21 mouse cellular contexts compared by ENCODE assay signal in the genomic region with DNA sequence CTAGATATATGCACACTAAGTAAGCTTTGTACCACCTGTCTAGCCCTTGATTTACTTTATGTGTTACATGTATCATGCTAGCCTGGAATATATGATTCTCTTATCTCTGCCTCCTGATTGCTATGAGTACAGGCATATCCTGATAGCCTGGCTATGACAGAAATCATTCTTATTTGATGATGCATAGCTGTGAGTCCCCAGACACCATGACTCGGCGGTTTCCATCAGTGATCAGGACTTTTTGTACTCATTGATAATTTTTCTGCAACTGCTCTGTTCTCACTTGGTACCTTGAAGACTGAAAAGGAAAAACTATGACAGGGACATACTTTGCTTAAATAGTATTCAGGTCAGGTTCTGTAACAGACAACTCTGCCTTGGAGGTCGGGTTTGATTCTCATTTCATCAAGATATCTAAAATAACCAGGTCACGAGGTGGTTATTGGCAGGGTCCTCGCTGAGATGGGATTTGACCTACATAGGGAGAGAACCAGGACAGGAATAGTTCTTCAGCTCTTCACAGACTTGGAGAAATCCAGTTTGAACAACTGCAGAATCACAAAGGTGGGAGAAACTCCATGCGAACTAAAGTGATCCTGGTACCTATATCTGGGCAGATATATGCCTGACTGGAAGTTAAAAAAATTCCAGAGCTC.
DNase-seq lines count a peak whose midpoint lies in the region; ATAC-seq and TF ChIP-seq lines count a peak whose summit lies in the region.
"Had no signal": no experiment of that assay in that cellular context is flagged by ENCODE, and none has a peak within 500 bp of the region (broad histone marks: within the 10 kb centered on the region; RNA-seq: fewer than 3 reads in every experiment).

No protein-coding gene starts in this region.

- H3K36me3 ChIP-seq in C2C12 (ENCODE audit: control insufficient read depth, insufficient read depth), result peaks cover 40% of the 10 kb centered on the region
- H3K36me3 ChIP-seq in forebrain, embryonic 13.5 days (ENCODE audit: poor library complexity, severe bottlenecking), result peaks cover 5% of the 10 kb centered on the region
- H3K36me3 ChIP-seq: heart, embryonic 15.5 days; intestine, embryonic 15.5 days had no signal

- H3K27ac ChIP-seq in forebrain, embryonic 13.5 days, result no peak overlapping the region
- H3K27ac ChIP-seq: embryonic facial prominence, embryonic 13.5 days; heart, adult 2 months; heart, embryonic 15.5 days; hindbrain, embryonic 10.5 days; hindbrain, embryonic 14.5 days; intestine, embryonic 15.5 days had no signal

- H3K9ac ChIP-seq in forebrain, embryonic 13.5 days, result no peak overlapping the region
- H3K9ac ChIP-seq: embryonic facial prominence, embryonic 13.5 days; heart, embryonic 15.5 days; hindbrain, embryonic 14.5 days; intestine, embryonic 15.5 days had no signal

- H3K9me3 ChIP-seq in forebrain, embryonic 13.5 days (replicated peaks), result no peaks in the 10 kb centered on the region
- H3K9me3 ChIP-seq: embryonic facial prominence, embryonic 13.5 days; heart, embryonic 15.5 days; hindbrain, embryonic 10.5 days; intestine, embryonic 15.5 days had no signal

- no peaks in the 10 kb centered on the region for H3K27me3 ChIP-seq in C2C12 (ENCODE audit: control insufficient read depth, insufficient read depth, insufficient read length)
- H3K27me3 ChIP-seq in forebrain, embryonic 13.5 days, result no peaks in the 10 kb centered on the region
- H3K27me3 ChIP-seq: embryonic facial prominence, embryonic 13.5 days; heart, embryonic 15.5 days; intestine, embryonic 15.5 days had no signal

- DNase-seq in gastrocnemius, adult 8-10 months (ENCODE audit: low spot score in 2 of 2), result peak; percentile 48 to 51
- DNase-seq in gastrocnemius, postnatal 10 days, result no peak
- peak; percentile 52 for DNase-seq in Muller cell, postnatal 12 days (ENCODE audit: inconsistent ontology term)
- DNase-seq: adrenal gland, adult 8-10 months; B cell, adult 2 months; cerebellum, adult 11 months; cerebellum, adult 8-10 months; cerebellum, postnatal 36 days; gastrocnemius, postnatal 36 days; heart, adult 2 months; kidney, adult 18-20 months had no signal

- H3K4me3 ChIP-seq in C2C12 (ENCODE audit: insufficient read depth, poor library complexity, severe bottlenecking), result no peak overlapping the region
- no peak overlapping the region for H3K4me3 ChIP-seq in forebrain, embryonic 13.5 days
- H3K4me3 ChIP-seq: embryonic facial prominence, embryonic 13.5 days; heart, adult 2 months; heart, embryonic 15.5 days; hindbrain, embryonic 10.5 days; intestine, embryonic 15.5 days had no signal

- no peak for ATAC-seq in activated CD4-positive, CD25-positive, alpha-beta regulatory T cell, adult 4 months
- no peak for ATAC-seq in forebrain, embryonic 13.5 days
- ATAC-seq: forebrain, embryonic 14.5 days; intestine, embryonic 15.5 days had no signal

- TF ChIP-seq CTCF in C2C12 (IDR thresholded peaks at IDR 0.05; ENCODE audit: control insufficient read depth, insufficient read depth, insufficient read length), result no peak

- no peak overlapping the region for H3K4me2 ChIP-seq in forebrain, embryonic 13.5 days
- H3K4me2 ChIP-seq: embryonic facial prominence, embryonic 13.5 days; heart, embryonic 11.5 days; heart, embryonic 15.5 days; hindbrain, embryonic 14.5 days; intestine, embryonic 15.5 days had no signal

- peaks cover 6% of the 10 kb centered on the region; the same call in 1 of the 2 replicates for H3K4me1 ChIP-seq in forebrain, embryonic 13.5 days
- H3K4me1 ChIP-seq: heart, embryonic 15.5 days; hindbrain, embryonic 10.5 days; intestine, embryonic 15.5 days had no signal

- no peak overlapping the region for H3ac ChIP-seq in C2C12 (ENCODE audit: control insufficient read depth, insufficient read length, low read depth)

- peaks cover 86% of the 10 kb centered on the region for H3K79me2 ChIP-seq in C2C12 (ENCODE audit: control insufficient read depth, insufficient read depth)

- peaks cover 45% of the 10 kb centered on the region for H3K79me3 ChIP-seq in C2C12 (ENCODE audit: low read depth)

- WGBS in forebrain, embryonic 13.5 days, result 93% methylated on average over 6 of the region's 6 CpGs

TF ChIP-seq in C2C12, 6 proteins besides CTCF, POLR2A, EP300 and RAD21:
- TF ChIP-seq CEBPB (IDR thresholded peaks at IDR 0.05; ENCODE audit: low read depth) (no peak), MYOD1 (IDR thresholded peaks at IDR 0.05; ENCODE audit: control insufficient read depth, insufficient read length, low read depth) (peak; percentile 40), USF1 (IDR thresholded peaks at IDR 0.05; ENCODE audit: low read depth) (no peak)
TF ChIP-seq in C2C12: peak in this region for 1.
